Mouse (Mus musculus) liver, embryonic 11.5 days (tissue): ENCODE measurements around the gene Arsa. TPM values are rescaled to one million over a fixed set of nuclear protein-coding genes. Genes with fewer than 3 reads are reported as not detected.

Source experiments
- ATAC-seq: fragments of 200-750 bp; cut with Nextera tagmentation; replicated peaks from 2 replicates; pipeline ENCODE4 v1.8.0; 2017; ENCODE audit warnings: moderate number of reproducible peaks, mild to moderate bottlenecking, moderate TSS enrichment, moderate library complexity; ENCODE audit not compliant: low FRiP score
- DNase-seq: peaks from one replicate; pipeline ENCODE4 v3.0.0-alpha.2; 2017; ENCODE audit warnings: low spot score
- H3K27ac ChIP-seq: fragments of 300-500 bp; sonication (generic); 2 replicates; pipeline ENCODE4 v1.5.1; 2014; ENCODE audit warnings: mild to moderate bottlenecking, low read depth, low read length, control low read depth
- H3K27me3 ChIP-seq: fragments of 300-500 bp; sonication (generic); replicated peaks from 2 replicates; pipeline ENCODE4 v1.6.1; 2014; ENCODE audit warnings: low read length, mixed read lengths; ENCODE audit not compliant: control insufficient read depth, insufficient read depth
- H3K36me3 ChIP-seq: fragments of 300-500 bp; sonication (generic); 2 replicates; pipeline ENCODE4 v1.6.1; 2014; ENCODE audit warnings: mild to moderate bottlenecking, low read length, moderate library complexity, mixed read lengths; ENCODE audit not compliant: control insufficient read depth, insufficient read depth
- H3K4me1 ChIP-seq: fragments of 300-500 bp; sonication (generic); replicated peaks from 2 replicates; pipeline ENCODE4 v1.6.1; 2014; ENCODE audit warnings: low read length, mixed read lengths; ENCODE audit not compliant: control insufficient read depth, insufficient read depth
- H3K4me2 ChIP-seq: fragments of 300-500 bp; sonication (generic); 2 replicates; pipeline ENCODE4 v1.6.1; 2014; ENCODE audit warnings: mild to moderate bottlenecking, control low read depth, moderate library complexity
- H3K4me3 ChIP-seq: fragments of 300-500 bp; sonication (generic); 2 replicates; pipeline ENCODE4 v1.5.1; 2014; ENCODE audit warnings: low read depth, low read length, control low read depth
- H3K9ac ChIP-seq: fragments of 300-500 bp; sonication (generic); 2 replicates; pipeline ENCODE4 v1.6.1; 2014; ENCODE audit warnings: low read depth, low read length, control low read depth
- H3K9me3 ChIP-seq: fragments of 300-500 bp; sonication (generic); 2 replicates; pipeline ENCODE4 v1.6.1; 2016; ENCODE audit warnings: low read length, inconsistent platforms, mixed read lengths; ENCODE audit not compliant: control insufficient read depth
- WGBS: fragments of 180-500 bp; shearing (Covaris S2); extraction: QIAGEN DNeasy Blood & Tissue Kit; methylation state at CpG from one replicate; pipeline ENCODE4 v1.1.7; 2014; 5-methylcytosine and 5-hydroxymethylcytosine counted together
- polyA plus RNA-seq: library from polyadenylated mRNA; unstranded; fragments of >200 nt; fragmentation: Nextera tagmentation; extraction: Ambion mirVana; gene quantifications from 2 replicates; pipeline ENCODE4 v1.2.1, GENCODE M21; 2014

Gene Arsa
- polyA plus RNA-seq, 1 experiment from 2014 or later: 9.0 TPM

GRCm38 (mm10) chr15:89478622-89479021 lies 1.4 kb upstream of the Arsa start:
- H3K27ac ChIP-seq: no peak overlapping the region
- H3K4me3 ChIP-seq: no peak overlapping the region
- H3K9me3 ChIP-seq: no peaks in the 10 kb centered on the region
- 75% methylated on average over 3 of the region's 3 CpGs for WGBS
- DNase-seq (no peak), ATAC-seq (no peak)
- H3K27me3 ChIP-seq: no peaks in the 10 kb centered on the region
- no peak overlapping the region for H3K9ac ChIP-seq
- no peaks in the 10 kb centered on the region for H3K36me3 ChIP-seq
- H3K4me1 ChIP-seq: peaks cover 15% of the 10 kb centered on the region
- no peak overlapping the region for H3K4me2 ChIP-seq

- Histone ChIP-seq H3K9me3 (no peaks in the 10 kb centered on the region), H3K4me1 (peaks cover 15% of the 10 kb centered on the region), H3K27me3 (no peaks in the 10 kb centered on the region), H3K9ac (no peak overlapping the region), H3K4me2 (peak overlapping the region; percentile 14; the same call in 1 of the 2 replicates), H3K4me3 (peak overlapping the region; percentile 2; the same call in 1 of the 2 replicates), H3K27ac (no peak overlapping the region), H3K36me3 (no peaks in the 10 kb centered on the region)
- ATAC-seq: no peak
- WGBS: 64% methylated on average over 8 of the region's 8 CpGs
- no peak for DNase-seq
Measured at GRCm38 (mm10) chr15:89477806-89478205, 581 bp upstream of the Arsa start.

GRCm38 (mm10) chr15:89476475-89476815 lies 780 bp downstream of the Arsa start:
- peak overlapping the region; percentile 62 for H3K4me3 ChIP-seq
- no peaks in the 10 kb centered on the region for H3K9me3 ChIP-seq
- DNase-seq (no peak), ATAC-seq (no peak)
- WGBS: 5% methylated on average over 5 of the region's 5 CpGs
- peak overlapping the region; percentile 73 for H3K9ac ChIP-seq
- H3K27me3 ChIP-seq: no peaks in the 10 kb centered on the region
- H3K4me1 ChIP-seq: peaks cover 15% of the 10 kb centered on the region
- no peaks in the 10 kb centered on the region for H3K36me3 ChIP-seq
- H3K4me2 ChIP-seq: peak overlapping the region; percentile 77
- peak overlapping the region; percentile 35 for H3K27ac ChIP-seq

- ATAC-seq: peak; percentile 98
- peak overlapping the region; percentile 62 for H3K4me3 ChIP-seq
- peak overlapping the region; percentile 77 for H3K4me2 ChIP-seq
- no peaks in the 10 kb centered on the region for H3K36me3 ChIP-seq
- H3K9me3 ChIP-seq: no peaks in the 10 kb centered on the region
- peak; percentile 92 for DNase-seq
- peaks cover 15% of the 10 kb centered on the region for H3K4me1 ChIP-seq
- H3K9ac ChIP-seq: peak overlapping the region; percentile 73
- H3K27me3 ChIP-seq: no peaks in the 10 kb centered on the region
- H3K27ac ChIP-seq: peak overlapping the region; percentile 35
- 9% methylated on average over 44 of the region's 44 CpGs for WGBS
Measured at GRCm38 (mm10) chr15:89475611-89476474, 1.4 kb downstream of the Arsa start.

- no peaks in the 10 kb centered on the region for H3K27me3 ChIP-seq
- H3K9me3 ChIP-seq: no peaks in the 10 kb centered on the region
- DNase-seq (no peak), ATAC-seq (no peak)
- peak overlapping the region; percentile 62 for H3K4me3 ChIP-seq
- H3K9ac ChIP-seq: peak overlapping the region; percentile 58
- peak overlapping the region; percentile 77 for H3K4me2 ChIP-seq
- H3K4me1 ChIP-seq: peaks cover 15% of the 10 kb centered on the region
- no peaks in the 10 kb centered on the region for H3K36me3 ChIP-seq
- WGBS: 64% methylated on average over 7 of the region's 7 CpGs
- H3K27ac ChIP-seq: no peak overlapping the region; the same call in 1 of the 2 replicates
Measured at GRCm38 (mm10) chr15:89475293-89475600, 2.0 kb downstream of the Arsa start.

GRCm38 (mm10) chr15:89474596-89475292 lies 2.5 kb downstream of the Arsa start:
- Histone ChIP-seq H3K4me3 (no peak overlapping the region), H3K27ac (no peak overlapping the region), H3K4me1 (peaks cover 15% of the 10 kb centered on the region), H3K4me2 (peak overlapping the region; percentile 77), H3K9me3 (no peaks in the 10 kb centered on the region), H3K36me3 (no peaks in the 10 kb centered on the region), H3K27me3 (no peaks in the 10 kb centered on the region), H3K9ac (no peak overlapping the region)
- ATAC-seq: no peak
- WGBS: 89% methylated on average over 19 of the region's 19 CpGs
- DNase-seq: no peak

- DNase-seq (no peak), ATAC-seq (no peak)
- H3K4me1 ChIP-seq: peaks cover 15% of the 10 kb centered on the region
- 95% methylated on average over 8 of the region's 8 CpGs for WGBS
- H3K4me2 ChIP-seq: no peak overlapping the region
- no peak overlapping the region for H3K4me3 ChIP-seq
- H3K9me3 ChIP-seq: no peaks in the 10 kb centered on the region
- H3K27ac ChIP-seq: no peak overlapping the region
- H3K36me3 ChIP-seq: no peaks in the 10 kb centered on the region
- H3K9ac ChIP-seq: no peak overlapping the region
- H3K27me3 ChIP-seq: no peaks in the 10 kb centered on the region
Measured at GRCm38 (mm10) chr15:89473921-89474320, 3.3 kb downstream of the Arsa start.

- H3K27me3 ChIP-seq: no peaks in the 10 kb centered on the region
- no peak overlapping the region for H3K27ac ChIP-seq
- DNase-seq: no peak
- no peak overlapping the region for H3K4me2 ChIP-seq
- WGBS: 78% methylated on average over 9 of the region's 9 CpGs
- no peak overlapping the region for H3K4me3 ChIP-seq
- no peak overlapping the region for H3K9ac ChIP-seq
- no peaks in the 10 kb centered on the region for H3K9me3 ChIP-seq
- peaks cover 15% of the 10 kb centered on the region for H3K4me1 ChIP-seq
- no peaks in the 10 kb centered on the region for H3K36me3 ChIP-seq
- no peak for ATAC-seq
Measured at GRCm38 (mm10) chr15:89473370-89473769, 3.9 kb downstream of the Arsa start.
